Mouse (Mus musculus) heart, embryonic 16.5 days (tissue): ENCODE results near the gene Lbx2. TPM values are rescaled to one million over a fixed set of nuclear protein-coding genes. Genes with fewer than 3 reads are reported as not detected.

Experiments used
- ATAC-seq: fragments of 200-750 bp; cut with Nextera tagmentation; replicated peaks from 2 replicates; pipeline ENCODE4 v1.8.0; 2017; ENCODE audit warnings: moderate number of reproducible peaks; ENCODE audit not compliant: insufficient read depth, low FRiP score; ENCODE audit errors: extremely low read depth
- H3K27ac ChIP-seq: fragments of 300-500 bp; sonication (generic); 2 replicates; pipeline ENCODE4 v1.5.1; 2014; ENCODE audit warnings: mild to moderate bottlenecking, low read length, control low read depth, moderate library complexity
- H3K27me3 ChIP-seq: fragments of 300-500 bp; sonication (generic); 2 replicates; pipeline ENCODE4 v1.6.1; 2014; ENCODE audit warnings: low read length, mixed read lengths; ENCODE audit not compliant: control insufficient read depth, insufficient read depth
- H3K36me3 ChIP-seq: fragments of 300-500 bp; sonication (generic); 2 replicates; pipeline ENCODE4 v1.6.1; 2014; ENCODE audit not compliant: control insufficient read depth, insufficient read depth
- H3K4me1 ChIP-seq: fragments of 300-500 bp; sonication (generic); 2 replicates; pipeline ENCODE4 v1.6.1; 2014; ENCODE audit warnings: low read length, mixed read lengths; ENCODE audit not compliant: control insufficient read depth, insufficient read depth
- H3K4me2 ChIP-seq: fragments of 300-500 bp; sonication (generic); 2 replicates; pipeline ENCODE4 v1.6.1; 2014; ENCODE audit warnings: low read depth, mild to moderate bottlenecking, control low read depth, low read length
- H3K4me3 ChIP-seq: fragments of 300-500 bp; sonication (generic); 2 replicates; pipeline ENCODE4 v1.5.1; 2014; ENCODE audit warnings: mild to moderate bottlenecking, control low read depth, low read length
- H3K9ac ChIP-seq: fragments of 300-500 bp; sonication (generic); 2 replicates; pipeline ENCODE4 v1.6.1; 2014; ENCODE audit warnings: low read length, control low read depth
- H3K9me3 ChIP-seq: fragments of 300-500 bp; sonication (generic); replicated peaks from 2 replicates; pipeline ENCODE4 v1.6.1; 2016; ENCODE audit warnings: low read length; ENCODE audit not compliant: control insufficient read depth
- WGBS: fragments of 180-500 bp; shearing (Covaris S2); extraction: QIAGEN DNeasy Blood & Tissue Kit; methylation state at CpG from one replicate; pipeline ENCODE4 v1.1.7; 2014; 5-methylcytosine and 5-hydroxymethylcytosine counted together
- polyA plus RNA-seq: library from polyadenylated mRNA; unstranded; fragments of >200 nt; fragmentation: Nextera tagmentation; extraction: Ambion mirVana; gene quantifications from 2 replicates; pipeline ENCODE4 v1.2.1, GENCODE M21; 2015

The Lbx2 gene
- polyA plus RNA-seq, 1 experiment from 2014 or later = 0.35 TPM

GRCm38 (mm10) chr6:83080210-83080609 lies 6.0 kb upstream of the Lbx2 start:
- peaks cover 46% of the 10 kb centered on the region for H3K27me3 ChIP-seq
- WGBS = 94% methylated on average over 5 of the region's 5 CpGs
- ATAC-seq = no peak

GRCm38 (mm10) chr6:83083497-83083896 lies 2.7 kb upstream of the Lbx2 start:
- Histone ChIP-seq H3K9me3 (no peaks in the 10 kb centered on the region), H3K27me3 (peaks cover 54% of the 10 kb centered on the region), H3K4me2 (no peak overlapping the region), H3K4me3 (no peak overlapping the region), H3K36me3 (peaks cover 4% of the 10 kb centered on the region; the same call in 1 of the 2 replicates), H3K4me1 (peaks cover 12% of the 10 kb centered on the region), H3K27ac (no peak overlapping the region), H3K9ac (no peak overlapping the region)
- ATAC-seq = no peak
- 18% methylated on average over 5 of the region's 5 CpGs for WGBS

More at GRCm38 (mm10) chr6:83080210-83080609, 6.0 kb upstream of the Lbx2 start:
- H3K27ac ChIP-seq = no peak overlapping the region
- peaks cover 4% of the 10 kb centered on the region; the same call in 1 of the 2 replicates for H3K36me3 ChIP-seq
- no peak overlapping the region for H3K4me3 ChIP-seq
- H3K9ac ChIP-seq = no peak overlapping the region
- no peaks in the 10 kb centered on the region for H3K9me3 ChIP-seq
- no peak overlapping the region for H3K4me2 ChIP-seq
- H3K4me1 ChIP-seq = peaks cover 9% of the 10 kb centered on the region

- Histone ChIP-seq H3K4me2 (no peak overlapping the region), H3K9ac (no peak overlapping the region), H3K4me3 (no peak overlapping the region), H3K36me3 (peaks cover 4% of the 10 kb centered on the region; the same call in 1 of the 2 replicates), H3K4me1 (peaks cover 6% of the 10 kb centered on the region), H3K27me3 (peaks cover 61% of the 10 kb centered on the region), H3K9me3 (no peaks in the 10 kb centered on the region), H3K27ac (no peak overlapping the region)
- no peak for ATAC-seq
- 20% methylated on average over 6 of the region's 6 CpGs for WGBS
Measured at GRCm38 (mm10) chr6:83084477-83084876, 1.7 kb upstream of the Lbx2 start.

GRCm38 (mm10) chr6:83087205-83087925 lies 1.2 kb downstream of the Lbx2 start:
- no peak for ATAC-seq
- no peaks in the 10 kb centered on the region for H3K9me3 ChIP-seq
- no peaks in the 10 kb centered on the region for H3K36me3 ChIP-seq
- peak overlapping the region; percentile 45 for H3K4me3 ChIP-seq
- no peak overlapping the region for H3K27ac ChIP-seq
- WGBS = 2% methylated on average over 47 of the region's 47 CpGs
- H3K4me2 ChIP-seq = peak overlapping the region; percentile 62
- peaks cover 63% of the 10 kb centered on the region for H3K27me3 ChIP-seq
- peaks cover 6% of the 10 kb centered on the region for H3K4me1 ChIP-seq
- H3K9ac ChIP-seq = peak overlapping the region; percentile 1

GRCm38 (mm10) chr6:83087926-83088260 lies 1.7 kb downstream of the Lbx2 start:
- Histone ChIP-seq H3K36me3 (no peaks in the 10 kb centered on the region), H3K4me1 (peaks cover 8% of the 10 kb centered on the region), H3K9ac (peak overlapping the region; percentile 1; the same call in 1 of the 2 replicates), H3K4me2 (peak overlapping the region; percentile 62), H3K27me3 (peaks cover 58% of the 10 kb centered on the region), H3K4me3 (peak overlapping the region; percentile 45), H3K9me3 (no peaks in the 10 kb centered on the region), H3K27ac (no peak overlapping the region)
- 15% methylated on average over 9 of the region's 9 CpGs for WGBS
- ATAC-seq = no peak

- Histone ChIP-seq H3K36me3 (no peaks in the 10 kb centered on the region), H3K9me3 (no peaks in the 10 kb centered on the region), H3K27me3 (peaks cover 22% of the 10 kb centered on the region), H3K9ac (no peak overlapping the region), H3K27ac (peak overlapping the region; percentile 31; the same call in 1 of the 2 replicates), H3K4me1 (peaks cover 2% of the 10 kb centered on the region; the same call in 1 of the 2 replicates), H3K4me2 (no peak overlapping the region), H3K4me3 (no peak overlapping the region)
- WGBS = 33% methylated on average over 6 of the region's 6 CpGs
- peak; percentile 28; the same call in 1 of the 2 replicates for ATAC-seq
Measured at GRCm38 (mm10) chr6:83092416-83093127, 6.4 kb downstream of the Lbx2 start.

- ATAC-seq = no peak
- no peaks in the 10 kb centered on the region for H3K9me3 ChIP-seq
- no peak overlapping the region for H3K4me2 ChIP-seq
- H3K9ac ChIP-seq = no peak overlapping the region
- H3K27ac ChIP-seq = no peak overlapping the region
- H3K4me3 ChIP-seq = no peak overlapping the region
- peaks cover 6% of the 10 kb centered on the region for H3K27me3 ChIP-seq
- H3K4me1 ChIP-seq = peaks cover 4% of the 10 kb centered on the region
- H3K36me3 ChIP-seq = no peaks in the 10 kb centered on the region
- WGBS = 36% methylated on average over 6 of the region's 6 CpGs
Measured at GRCm38 (mm10) chr6:83095968-83096367, 9.8 kb downstream of the Lbx2 start.

- H3K36me3 ChIP-seq = no peaks in the 10 kb centered on the region
- 67% methylated on average over 2 of the region's 2 CpGs for WGBS
- H3K9ac ChIP-seq = no peak overlapping the region
- H3K4me2 ChIP-seq = no peak overlapping the region
- ATAC-seq = no peak
- no peak overlapping the region for H3K27ac ChIP-seq
- no peak overlapping the region for H3K4me3 ChIP-seq
- no peaks in the 10 kb centered on the region for H3K9me3 ChIP-seq
- peaks cover 16% of the 10 kb centered on the region for H3K4me1 ChIP-seq
- peaks cover 6% of the 10 kb centered on the region for H3K27me3 ChIP-seq
Measured at GRCm38 (mm10) chr6:83098411-83098810, 12.2 kb downstream of the Lbx2 start.

- Histone ChIP-seq H3K27me3 (peaks cover 3% of the 10 kb centered on the region), H3K27ac (peak within 1 kb of the TSS; percentile 87), H3K4me1 (peaks cover 17% of the 10 kb centered on the region), H3K4me2 (peak within 1 kb of the TSS; percentile 97), H3K9ac (peak within 1 kb of the TSS; percentile 92), H3K4me3 (peak within 1 kb of the TSS; percentile 81), H3K9me3 (no peaks in the 10 kb centered on the region), H3K36me3 (no peaks in the 10 kb centered on the region)
- peak; percentile 86 for ATAC-seq
- WGBS = under 1% methylated on average over 25 of the region's 25 CpGs
Measured at GRCm38 (mm10) chr6:83101316-83101687, 15.1 kb downstream of the Lbx2 start, which contains the start of the genes Ccdc142 and Gm42688. Gene Ccdc142, plus strand, starts transcription at chr6:83101601. Gene Gm42688, plus strand, starts transcription at chr6:83101617.
